Mouse (Mus musculus): ENCODE results near the gene Cactin. TPM values are rescaled to one million over a fixed set of nuclear protein-coding genes. Genes with fewer than 3 reads are reported as not detected.
A peak's percentile ranks its signal among the peaks of the same experiment; 100 is the strongest.

Cactin gene
- total RNA-seq, 2 experiments from 2014 or later = 11.0 to 14.5 TPM

DNA sequence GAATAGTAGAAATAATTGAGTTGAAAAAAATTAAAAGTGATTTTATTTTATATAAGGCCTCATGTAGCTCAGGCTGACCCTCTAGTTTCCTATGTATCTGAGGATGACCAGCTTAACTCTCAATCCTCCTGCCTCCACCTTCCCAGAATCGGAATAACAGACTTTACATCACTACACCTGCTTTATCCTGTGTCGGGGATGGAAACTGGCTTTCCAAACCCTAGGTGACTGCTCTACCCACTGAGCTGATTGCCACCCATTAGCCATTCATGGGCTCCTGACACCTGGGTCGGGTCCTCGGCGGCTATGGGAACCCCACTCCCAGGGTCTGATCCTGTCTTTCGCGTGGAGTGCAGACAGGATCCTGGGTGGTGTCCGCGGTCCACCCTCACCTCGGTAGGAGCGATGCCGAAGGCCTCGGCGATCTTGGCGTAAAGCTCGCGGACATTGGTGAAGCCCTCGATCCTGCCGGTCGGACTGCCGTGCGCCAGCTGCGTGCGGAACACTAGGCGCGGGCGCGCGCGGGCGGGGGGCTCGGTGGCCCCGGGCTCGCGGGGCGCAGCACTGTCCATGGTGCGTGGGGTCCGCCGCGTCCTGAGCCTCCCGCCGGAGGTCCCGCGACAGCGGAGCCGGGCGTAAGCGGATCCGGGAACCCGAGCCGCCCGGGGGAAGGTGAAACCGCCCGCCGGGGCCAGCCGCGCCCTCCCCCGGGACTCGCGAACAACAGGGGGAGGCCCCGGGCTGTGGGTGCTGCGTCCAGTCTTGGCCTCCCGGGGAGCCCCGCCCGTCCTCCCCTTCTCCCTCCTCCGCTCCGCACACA is 22.0 kb downstream of the Cactin start, which contains the start of gene Gipc3:
Gipc3 (minus strand) TSS at position 581 of the 820 bp plus-strand sequence.
- DNase-seq = peak; percentile 46

DNA sequence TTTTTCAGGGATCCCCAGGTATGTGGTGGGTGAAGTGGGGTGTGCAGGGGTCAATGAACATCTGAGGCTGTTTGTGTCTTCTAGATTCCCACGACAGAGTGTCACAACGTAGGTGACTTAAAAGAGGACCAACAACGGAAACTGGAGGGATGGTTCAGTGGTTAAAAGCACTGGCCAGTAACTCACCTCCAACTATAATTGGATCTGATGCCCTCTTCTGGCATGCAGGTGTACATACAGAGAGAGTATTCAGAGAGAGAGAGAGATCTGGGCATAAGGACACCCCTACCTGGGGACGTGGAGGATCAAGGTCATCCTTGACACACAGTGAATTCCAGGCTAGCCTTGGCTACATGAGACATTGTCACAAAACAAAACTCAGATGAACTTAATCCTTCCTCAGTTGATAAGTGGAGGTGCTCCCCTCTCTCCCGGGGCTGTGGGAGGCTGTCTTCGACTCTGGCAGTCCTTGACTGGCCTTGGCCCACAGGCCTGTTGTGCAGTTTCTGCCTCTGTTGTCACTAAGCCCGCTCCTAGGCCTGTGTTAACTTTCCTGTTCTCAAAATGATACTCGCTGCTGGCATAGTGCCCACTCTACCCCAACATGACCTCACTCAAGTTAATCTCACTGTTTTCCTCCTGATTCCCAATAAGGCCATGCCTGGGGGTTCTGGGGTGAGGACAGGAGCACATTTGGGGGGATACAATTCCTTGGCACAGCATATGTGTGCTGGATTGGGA is 23.7 kb downstream of the Cactin start:
- DNase-seq = peak; percentile 46

DNA sequence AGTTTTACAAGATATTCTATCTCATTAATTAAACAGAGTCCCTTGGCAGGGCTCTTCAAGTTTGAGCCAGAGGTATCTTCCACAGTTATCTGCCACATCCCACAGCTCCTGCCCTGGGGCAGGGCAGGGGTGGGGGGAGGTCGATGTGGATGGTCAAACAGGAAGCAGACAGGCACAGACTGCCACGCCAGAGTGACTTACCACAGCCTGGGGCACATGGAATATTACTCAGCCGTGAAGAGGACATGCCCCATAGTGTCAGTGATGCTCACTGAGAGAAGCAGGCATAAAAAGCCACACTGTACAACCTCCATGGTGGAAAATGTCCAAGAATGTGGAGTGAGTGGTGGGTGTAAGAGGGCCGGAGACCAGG is 24.2 kb downstream of the Cactin start:
- no peak for DNase-seq

DNA sequence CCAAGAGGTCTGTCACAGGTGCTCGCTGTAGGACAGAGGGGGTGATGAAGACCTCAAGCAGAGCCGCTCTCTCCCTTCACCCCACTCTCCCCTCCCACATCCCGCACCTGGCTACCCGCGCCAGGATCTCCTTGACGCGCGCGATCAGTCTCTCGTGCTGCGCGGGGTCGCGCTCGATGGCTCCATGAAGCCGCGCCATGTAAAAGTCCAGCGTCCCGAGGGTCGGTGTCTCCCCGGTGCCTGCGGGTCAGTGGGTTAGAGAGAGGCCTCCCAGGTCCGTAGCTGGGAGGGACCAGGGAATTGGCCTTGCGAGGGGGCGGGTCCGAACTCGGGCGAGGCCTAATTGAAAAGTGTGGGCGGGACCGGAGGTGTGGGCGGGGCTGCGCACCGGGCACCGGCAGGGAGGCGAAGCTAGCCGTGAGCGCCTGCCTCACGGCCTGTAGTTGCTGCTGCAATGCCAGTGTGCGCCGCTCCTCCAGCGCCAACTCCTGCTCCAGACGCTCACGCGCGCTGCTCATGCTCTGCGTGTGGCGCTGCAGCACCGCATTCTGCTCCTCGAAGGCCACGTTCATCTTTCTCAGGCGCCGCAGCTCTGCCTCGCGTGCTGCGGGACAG is 25.7 kb downstream of the Cactin start:
- DNase-seq = peak; percentile 38

DNA sequence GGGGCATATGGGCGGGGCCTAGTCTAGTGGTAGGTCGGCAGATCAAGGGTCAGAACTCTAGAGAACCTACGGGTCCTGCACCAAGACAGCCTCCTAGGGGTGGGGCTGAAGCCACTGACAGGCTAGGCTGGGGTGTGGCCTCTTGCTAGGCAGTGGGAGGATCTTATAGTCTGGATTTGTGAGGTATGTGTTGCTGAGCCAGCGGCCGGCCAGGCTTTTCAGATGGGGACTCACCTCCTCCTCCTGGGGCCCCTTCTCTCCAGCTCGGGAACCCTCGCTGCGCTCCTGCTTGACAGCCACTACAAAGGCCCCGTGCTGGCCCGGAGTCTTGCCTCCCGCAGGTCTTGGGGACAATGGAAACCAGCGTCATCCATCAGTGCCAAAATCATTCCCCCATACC is 28.2 kb downstream of the Cactin start:
- no peak for DNase-seq

DNA sequence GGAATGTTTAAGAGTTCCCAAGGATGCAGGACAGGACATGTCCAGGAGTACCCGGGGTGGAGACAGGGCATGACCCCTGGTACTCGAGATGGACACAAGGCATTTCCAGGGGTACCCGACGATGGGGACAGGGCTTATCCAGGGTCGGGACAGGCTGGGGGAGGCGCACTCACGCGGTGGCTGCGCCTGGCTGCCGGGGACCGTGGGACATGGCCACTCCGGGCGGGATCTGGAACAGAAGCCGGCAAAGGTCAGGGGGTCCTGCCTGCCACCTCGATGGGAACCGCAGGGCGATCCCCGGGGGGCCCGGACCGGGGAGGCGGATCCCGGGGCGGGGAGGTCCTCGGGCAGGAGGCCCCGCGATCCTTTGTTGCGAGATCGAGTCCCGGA is 29.1 kb downstream of the Cactin start:
- DNase-seq = no peak

DNA sequence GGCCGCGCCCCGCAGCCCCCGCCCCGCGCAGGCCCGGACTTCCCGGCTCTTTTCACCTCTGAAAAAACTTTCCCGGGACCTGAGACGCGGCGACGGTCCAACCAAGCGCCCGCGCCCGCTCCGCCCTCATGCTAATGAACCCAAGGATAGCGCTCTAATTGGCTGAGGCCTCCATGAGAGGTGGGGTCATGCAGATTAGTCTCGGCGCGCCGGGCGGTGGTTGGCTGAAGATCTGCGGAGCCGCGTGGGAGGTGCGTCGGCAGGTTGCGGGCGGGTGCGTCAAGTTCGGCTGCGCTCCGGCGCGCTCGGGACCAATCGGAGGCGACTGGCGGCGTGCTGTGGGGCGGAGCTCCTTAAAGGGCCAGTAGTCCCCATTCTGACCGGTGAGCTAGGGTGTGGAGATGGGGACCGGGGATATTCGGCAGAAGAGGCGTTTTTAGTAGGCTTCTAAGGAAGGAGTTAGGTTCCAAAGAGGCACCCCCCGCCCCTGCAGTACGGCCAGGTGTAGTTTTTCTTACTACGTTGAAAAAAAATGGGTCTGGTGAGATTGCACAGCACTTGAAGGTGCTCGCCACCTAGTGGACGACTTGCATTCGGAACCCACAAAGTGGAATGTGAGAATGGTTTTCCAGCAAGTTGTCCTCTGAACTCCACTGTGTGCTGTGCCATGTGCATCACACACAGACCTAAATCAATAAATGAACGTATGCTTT is 29.6 kb downstream of the Cactin start, which contains the start of gene Hmg20b:
Hmg20b (minus strand) TSS at position 130 of the 713 bp plus-strand sequence.
- DNase-seq = peak; percentile 98

DNA sequence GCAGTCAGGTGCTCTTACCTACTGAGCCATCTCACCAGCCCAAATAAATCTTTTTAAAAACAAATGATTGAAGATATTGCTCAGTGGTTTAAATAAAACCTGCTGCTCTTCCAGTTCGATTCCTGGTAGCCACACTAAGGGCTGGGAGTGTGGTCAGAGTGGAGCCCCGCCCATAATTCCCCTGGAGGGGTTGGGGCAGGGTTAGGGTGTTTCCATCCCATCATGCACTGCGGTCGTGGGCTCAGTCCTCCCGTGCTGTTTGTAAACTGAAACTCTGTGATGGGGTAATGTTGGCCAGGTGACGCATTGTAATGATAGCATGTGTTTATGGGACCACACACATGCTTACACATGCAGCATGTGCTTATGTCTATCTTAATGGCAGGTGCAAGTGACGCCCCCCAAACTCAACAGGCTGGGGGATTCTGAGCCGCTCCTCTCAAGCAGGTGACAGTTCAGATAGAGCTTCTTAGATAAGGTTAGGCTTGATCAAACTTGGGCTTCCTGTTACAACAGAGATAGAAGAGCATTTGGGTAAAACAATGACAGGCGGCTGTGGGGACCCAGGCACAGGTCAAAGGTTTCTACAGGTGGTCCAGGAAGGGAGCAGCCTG is 30.9 kb downstream of the Cactin start:
- no peak for DNase-seq

DNA sequence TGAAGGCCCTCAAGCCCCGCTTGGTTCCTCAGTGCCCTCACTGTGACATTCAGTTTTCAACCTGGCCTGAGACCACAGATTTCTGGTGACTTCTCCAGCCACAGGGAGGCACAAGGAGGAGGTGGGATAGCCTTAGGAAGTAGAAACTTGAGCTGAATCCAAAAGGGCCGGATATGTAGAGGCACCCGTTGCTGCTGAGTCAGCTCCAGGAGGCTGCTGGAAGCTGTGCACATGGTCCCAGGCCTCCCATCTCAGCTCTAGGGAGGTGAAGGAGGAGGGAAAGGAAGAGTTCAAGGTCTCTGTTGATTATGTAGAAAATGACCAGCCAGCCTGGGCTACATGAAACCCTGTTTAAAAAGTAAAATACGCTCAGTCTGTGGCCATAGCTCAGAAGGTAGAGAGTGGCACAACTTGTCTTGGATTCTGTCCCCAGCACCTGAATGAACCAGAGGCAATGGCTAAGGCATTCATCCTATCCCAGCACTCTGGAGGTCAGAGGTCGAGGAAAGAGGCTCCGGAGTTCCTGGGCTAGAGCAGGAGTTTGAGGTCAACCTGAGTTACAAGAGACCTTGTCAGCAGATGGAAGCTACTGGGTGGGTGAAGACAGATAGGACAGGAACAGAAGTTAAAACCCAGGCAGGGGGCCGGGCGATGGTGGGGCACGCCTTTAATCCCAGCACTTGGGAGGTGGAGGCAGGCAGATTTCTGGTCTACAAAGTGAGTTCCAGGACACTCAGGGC is 34.0 kb downstream of the Cactin start:
- DNase-seq = no peak

DNA sequence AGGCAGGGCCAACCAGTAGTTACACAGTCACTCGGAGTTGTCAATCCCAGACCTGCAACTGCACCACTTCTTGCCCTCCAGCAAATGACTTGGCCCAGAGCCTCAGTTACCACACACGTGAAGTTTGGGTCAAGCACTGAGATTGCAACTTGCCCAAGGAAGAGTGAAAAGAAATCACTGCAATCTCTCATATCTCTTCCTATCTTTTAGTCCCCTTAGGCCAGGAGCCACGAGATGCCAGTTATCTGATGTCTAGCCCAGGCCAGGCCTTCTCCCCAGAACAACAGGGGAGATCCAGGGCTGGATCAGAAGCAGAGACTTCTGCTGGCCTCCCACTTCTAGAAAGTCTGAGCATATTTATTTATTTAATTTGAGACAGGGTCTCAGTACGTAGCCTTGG is 34.6 kb downstream of the Cactin start:
- DNase-seq = no peak

DNA sequence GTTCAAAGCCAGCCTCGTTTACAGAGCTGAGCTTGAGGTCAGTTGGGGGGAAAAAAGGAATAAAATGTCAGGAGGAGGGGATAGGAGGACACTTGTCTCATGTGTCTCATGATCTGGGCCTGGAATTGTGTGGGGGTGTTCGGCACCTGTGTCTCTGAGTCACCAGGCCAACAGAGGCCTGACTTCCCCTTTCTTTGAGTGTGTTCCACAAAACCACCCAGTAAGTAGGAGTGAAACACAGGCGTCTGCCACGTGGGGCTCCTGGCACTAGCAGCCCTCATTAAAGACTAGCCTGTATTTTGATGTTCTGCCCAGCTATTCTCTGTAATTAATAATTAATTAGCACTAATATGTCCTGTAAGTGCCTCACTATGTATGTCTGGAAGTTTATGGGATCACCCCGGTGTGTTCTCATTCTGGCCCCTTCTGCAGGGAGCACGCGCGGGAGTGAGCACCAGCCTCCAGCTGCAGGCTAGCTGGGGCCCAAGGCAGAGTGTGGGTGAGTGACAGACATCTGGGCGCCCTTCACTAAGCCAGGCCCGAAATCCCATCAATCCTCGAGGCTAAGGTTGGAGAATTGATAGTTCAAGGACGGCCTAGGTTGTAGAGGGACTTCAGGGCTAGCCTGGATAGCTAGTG is 35.6 kb downstream of the Cactin start:
- no peak for DNase-seq

DNA sequence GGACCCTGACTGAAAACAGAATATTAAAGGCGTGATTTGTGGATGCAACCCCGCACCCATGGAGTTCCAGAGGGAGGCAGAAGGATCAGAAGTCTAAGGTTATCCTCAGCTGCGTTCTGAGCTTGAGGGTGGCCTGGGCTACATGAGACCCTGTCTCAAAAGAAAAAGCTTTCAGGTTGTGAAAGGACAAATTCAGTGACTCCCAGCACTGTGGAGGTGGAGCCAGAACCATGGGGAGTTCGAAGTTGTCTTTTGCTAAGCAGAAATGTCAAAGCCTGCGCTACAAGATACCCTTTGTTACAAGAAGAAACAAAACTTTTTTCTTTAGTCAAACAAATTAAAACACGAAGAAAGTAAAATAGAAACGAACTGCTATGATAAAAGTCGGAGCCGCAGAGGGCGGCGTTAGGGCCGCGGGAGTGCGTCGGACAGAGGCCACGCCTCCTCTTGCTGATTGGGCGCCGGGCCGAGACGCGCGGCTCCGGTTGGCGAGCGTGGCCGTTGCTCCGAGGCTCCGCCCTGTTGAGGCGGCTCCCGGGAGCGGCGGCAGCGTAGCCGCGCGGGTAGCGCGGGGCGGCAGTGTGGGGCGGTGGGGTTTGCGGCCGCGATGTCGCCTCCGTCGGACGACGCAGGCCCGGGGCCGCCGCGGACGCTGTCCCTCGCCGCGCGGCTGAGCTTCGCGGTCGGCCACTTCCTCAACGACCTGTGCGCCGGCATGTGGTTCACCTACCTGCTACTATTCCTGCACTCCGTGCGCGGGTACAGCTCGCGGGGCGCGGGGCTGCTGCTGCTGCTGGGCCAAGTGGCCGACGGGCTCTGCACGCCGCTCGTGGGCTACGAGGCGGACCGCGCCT is 36.3 kb downstream of the Cactin start, which contains the start of gene Mfsd12:
Mfsd12 (plus strand) TSS at position 501 of the 854 bp plus-strand sequence.
- peak; percentile 95 for DNase-seq

DNA sequence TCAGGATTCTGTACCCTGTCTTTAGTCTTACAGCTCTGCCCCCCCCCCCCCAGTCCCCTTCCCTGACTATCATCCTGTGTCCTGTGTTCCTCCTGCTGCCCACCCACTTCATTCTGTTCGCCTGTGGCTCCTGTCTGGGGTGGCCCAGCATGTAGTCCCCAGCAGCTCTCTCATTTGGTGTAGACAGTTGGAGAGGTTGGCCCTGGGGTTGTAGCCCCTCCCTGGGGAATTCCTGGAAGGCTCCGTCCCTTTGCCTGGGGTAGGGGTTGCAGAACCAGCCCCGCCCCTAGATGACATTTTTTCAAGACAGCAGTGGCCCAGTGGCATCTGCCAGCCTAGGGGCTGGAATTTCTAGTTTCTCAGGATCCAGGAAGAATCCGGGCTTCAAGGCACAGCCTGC is 37.3 kb downstream of the Cactin start:
- no peak for DNase-seq

DNA sequence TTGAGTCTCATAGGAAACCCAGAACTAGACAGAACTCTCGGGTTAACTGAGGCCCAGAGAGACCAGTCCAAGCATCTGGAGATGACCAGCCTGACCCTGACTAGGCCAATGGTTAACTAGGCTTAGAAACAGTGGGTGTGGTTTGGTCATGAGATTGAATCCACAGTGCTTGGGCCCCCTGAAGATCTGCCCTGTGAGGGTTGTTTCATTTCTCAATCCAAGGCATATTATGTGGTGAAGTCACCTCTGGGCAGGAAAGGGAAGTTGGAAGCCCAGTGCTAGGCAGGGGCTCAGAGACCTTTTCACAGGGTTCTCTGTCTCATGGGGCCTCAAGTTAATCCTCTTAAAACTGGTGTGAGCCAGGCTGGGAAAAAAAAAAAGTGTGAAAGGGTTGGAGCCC is 37.9 kb downstream of the Cactin start:
- DNase-seq = no peak

DNA sequence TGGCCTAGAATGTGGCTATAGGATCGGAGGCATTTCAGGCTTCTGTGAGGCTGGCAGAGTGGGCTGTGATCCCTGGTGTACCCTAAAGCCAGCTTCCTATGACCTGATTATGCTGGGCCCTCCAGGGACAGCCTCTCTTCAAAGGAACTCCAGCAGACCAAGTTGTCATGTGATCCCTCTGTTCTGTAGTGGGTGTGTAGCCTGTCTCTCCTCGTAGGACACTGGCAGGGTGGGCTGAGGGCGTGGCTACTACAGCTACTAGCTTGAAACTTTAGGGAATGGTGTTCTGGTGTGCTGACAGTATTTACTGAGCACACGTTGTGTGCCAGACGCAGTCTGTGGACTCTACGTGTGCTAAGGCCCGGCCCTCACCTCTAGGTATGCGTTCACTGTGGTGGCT is 39.8 kb downstream of the Cactin start:
- DNase-seq = no peak

DNA sequence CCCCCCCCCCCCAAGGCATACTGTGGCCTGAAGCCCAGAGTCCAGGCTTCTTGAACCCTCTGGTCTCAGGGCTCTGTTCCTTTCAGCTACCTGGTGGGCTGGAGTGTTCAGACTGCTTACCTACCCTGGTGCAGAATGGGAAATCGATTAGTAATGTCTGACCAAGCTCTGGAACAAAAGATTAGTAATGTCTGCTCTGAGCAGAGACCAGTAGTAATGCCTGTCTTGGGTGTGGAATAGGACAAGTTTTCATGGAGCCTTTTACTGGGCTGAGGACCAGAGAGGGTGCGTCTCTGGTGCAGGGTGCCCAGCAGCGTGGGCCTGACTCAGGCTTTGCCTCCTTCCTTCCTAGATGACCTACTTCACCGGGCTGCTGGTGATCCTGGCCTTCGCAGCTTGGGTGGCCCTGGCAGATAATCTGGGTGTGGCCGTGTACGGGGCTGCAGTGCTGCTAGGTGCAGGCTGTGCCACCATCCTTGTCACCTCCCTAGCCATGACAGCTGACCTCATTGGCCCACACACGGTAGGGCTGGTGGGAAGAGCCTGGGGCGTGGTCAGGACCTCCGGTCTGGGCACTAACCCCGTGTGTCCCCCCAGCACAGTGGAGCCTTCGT is 41.5 kb downstream of the Cactin start:
- no peak for DNase-seq

DNA sequence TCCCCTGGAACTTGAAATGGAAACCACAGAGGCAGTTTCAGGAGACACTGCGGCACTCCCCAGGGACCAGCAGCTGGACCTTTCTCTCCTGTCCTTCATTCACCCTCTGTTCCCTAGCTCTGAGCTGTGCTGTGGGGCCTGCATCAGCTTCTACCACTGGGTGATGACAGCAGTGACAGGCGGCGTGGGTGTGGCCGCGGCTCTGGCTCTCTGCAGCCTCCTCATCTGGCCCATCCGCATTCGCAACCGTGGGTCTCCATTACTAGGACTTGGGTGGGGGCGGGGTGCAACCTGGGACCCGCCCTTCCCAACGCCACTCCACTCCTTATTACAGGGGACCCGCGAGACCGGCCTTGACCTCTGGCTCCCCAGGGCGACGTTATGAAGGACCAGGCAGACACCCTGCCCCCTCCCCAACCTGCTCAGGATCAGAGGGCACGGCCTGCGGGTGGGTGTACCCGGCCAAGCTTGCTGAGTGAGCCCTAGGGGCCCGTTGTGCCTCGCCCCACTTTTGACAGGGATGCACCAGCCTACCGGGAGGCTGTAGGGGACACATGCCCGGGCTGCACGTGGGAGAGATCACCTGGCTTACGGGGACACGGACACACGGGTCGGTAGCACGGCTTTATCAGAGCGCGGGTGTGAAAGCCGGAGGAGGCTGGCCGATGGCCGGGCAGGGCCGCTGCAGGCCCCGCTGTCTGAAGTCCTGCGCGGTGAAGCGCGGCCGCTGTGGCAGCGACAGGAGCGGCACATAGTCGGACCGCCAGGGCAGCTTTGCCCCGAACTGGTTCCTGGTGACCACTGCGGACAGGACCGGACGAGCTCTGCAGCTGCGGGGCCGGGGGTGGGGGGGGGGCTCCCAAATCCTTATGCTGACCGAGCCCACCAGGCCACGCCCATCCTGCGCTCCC is 42.8 kb downstream of the Cactin start:
- DNase-seq = no peak

DNA sequence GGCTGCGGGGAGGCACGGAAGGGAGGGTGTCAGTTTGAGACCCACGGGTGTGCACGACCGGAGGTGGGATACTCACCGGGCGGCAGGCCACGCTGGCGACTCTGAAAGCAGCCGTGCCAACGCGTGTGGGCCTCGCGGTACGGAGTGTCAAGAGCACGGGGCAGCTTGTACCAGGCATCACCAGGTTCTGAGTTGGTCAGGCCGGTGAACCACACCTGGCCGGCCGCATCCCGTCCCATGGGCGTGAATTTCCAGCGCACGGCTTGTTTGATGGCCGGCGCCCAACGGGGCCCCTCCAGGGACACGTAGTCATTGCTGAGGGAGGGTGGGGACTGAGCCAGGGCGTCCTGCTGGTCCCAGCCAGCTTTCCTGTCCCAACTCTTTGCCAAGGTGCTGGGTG is 43.8 kb downstream of the Cactin start:
- peak; percentile 49 for DNase-seq

Measured in gastrocnemius, postnatal 10 days (tissue).